ENCODE assay signal across 8 mouse cellular contexts in genomic region chr1:151344283-151345108, GRCm38 (mm10). TPM values are rescaled to one million over a fixed set of nuclear protein-coding genes. Genes with fewer than 3 reads are reported as not detected.
DNase-seq lines count a peak whose midpoint lies in the region; ATAC-seq and TF ChIP-seq lines count a peak whose summit lies in the region.

TSS of gene Ivns1abp (plus strand) at chr1:151344477.

- H3K4me3 ChIP-seq in C2C12 (ENCODE audit: insufficient read depth, poor library complexity, severe bottlenecking) (peak within 1 kb of the TSS; percentile 76), myocyte (peak within 1 kb of the TSS; percentile 66)
- H3K4me3 ChIP-seq in erythroblast, embryonic 14.5 days (replicated peaks), result peak within 1 kb of the TSS; percentile 90
- H3K4me3 ChIP-seq in heart, embryonic 11.5 days (ENCODE audit: low read depth, low read length), result peak within 1 kb of the TSS; percentile 97
- H3K4me3 ChIP-seq in kidney, embryonic 16.5 days (ENCODE audit: low read length), result peak within 1 kb of the TSS; percentile 96
- H3K4me3 ChIP-seq in liver, adult 2 months (ENCODE audit: insufficient read depth, low read depth, low read length), result peak within 1 kb of the TSS; percentile 95

- H3ac ChIP-seq in C2C12 (ENCODE audit: control insufficient read depth, insufficient read length, low read depth), result peak within 1 kb of the TSS; percentile 99
- peak within 1 kb of the TSS; percentile 81 for H3ac ChIP-seq in myocyte (ENCODE audit: control insufficient read depth, insufficient read length)

- peak within 1 kb of the TSS; percentile 83 for H3K4me2 ChIP-seq in heart, embryonic 11.5 days
- H3K4me2 ChIP-seq in kidney, embryonic 16.5 days (replicated peaks; ENCODE audit: low read depth, low read length), result peak within 1 kb of the TSS; percentile 62
- H3K4me2 ChIP-seq in myocyte (ENCODE audit: low read depth), result peak within 1 kb of the TSS; percentile 97

- H3K27me3 ChIP-seq in C2C12 (ENCODE audit: control insufficient read depth, insufficient read depth, insufficient read length) (no peaks in the 10 kb centered on the region), myocyte (ENCODE audit: control insufficient read depth, insufficient read depth, insufficient read length) (no peaks in the 10 kb centered on the region)
- H3K27me3 ChIP-seq in erythroblast, embryonic 14.5 days (ENCODE audit: control insufficient read depth), result no peaks in the 10 kb centered on the region
- no peaks in the 10 kb centered on the region for H3K27me3 ChIP-seq in heart, embryonic 11.5 days (ENCODE audit: control insufficient read depth, insufficient read depth, low read length)
- H3K27me3 ChIP-seq in kidney, embryonic 16.5 days (ENCODE audit: insufficient read depth, low read length), result no peaks in the 10 kb centered on the region
- no peaks in the 10 kb centered on the region for H3K27me3 ChIP-seq in liver, adult 2 months (ENCODE audit: control insufficient read depth, insufficient read depth, low read length)
- no peaks in the 10 kb centered on the region for H3K27me3 ChIP-seq in splenic B cell, adult 2 months (ENCODE audit: control insufficient read depth, insufficient read depth, low read length, poor library complexity, severe bottlenecking)

- peak; percentile 99 for DNase-seq in brain, embryonic 14.5 days (ENCODE audit: low read depth)
- DNase-seq in liver, adult 2 months (ENCODE audit: extremely low read depth, low read depth, low spot score), result peak; percentile 88
- DNase-seq in splenic B cell, adult 2 months (ENCODE audit: low read depth, low spot score), result peak; percentile 99

- peaks cover 22% of the 10 kb centered on the region for H3K36me3 ChIP-seq in C2C12 (ENCODE audit: control insufficient read depth, insufficient read depth)
- peaks cover 9% of the 10 kb centered on the region for H3K36me3 ChIP-seq in erythroblast, embryonic 14.5 days (ENCODE audit: control insufficient read depth)
- no peaks in the 10 kb centered on the region for H3K36me3 ChIP-seq in heart, embryonic 11.5 days (ENCODE audit: control insufficient read depth, insufficient read depth, low read length)
- no peaks in the 10 kb centered on the region for H3K36me3 ChIP-seq in kidney, embryonic 16.5 days (ENCODE audit: insufficient read depth, low read length)
- H3K36me3 ChIP-seq in liver, adult 2 months (ENCODE audit: control insufficient read depth, insufficient read depth, low read length), result peaks cover 3% of the 10 kb centered on the region
- H3K36me3 ChIP-seq in myocyte (ENCODE audit: control insufficient read depth, insufficient read depth), result peaks cover 2% of the 10 kb centered on the region
- no peaks in the 10 kb centered on the region; the same call in 1 of the 2 replicates for H3K36me3 ChIP-seq in splenic B cell, adult 2 months (ENCODE audit: control insufficient read depth, insufficient read depth, low read length, poor library complexity, severe bottlenecking)

- H3K27ac ChIP-seq in heart, embryonic 11.5 days (ENCODE audit: low read depth, low read length), result peak within 1 kb of the TSS; percentile 95
- H3K27ac ChIP-seq in kidney, embryonic 16.5 days (ENCODE audit: low read length), result peak within 1 kb of the TSS; percentile 96
- H3K27ac ChIP-seq in liver, adult 2 months (replicated peaks; ENCODE audit: insufficient read depth, low read depth, low read length), result peak within 1 kb of the TSS; percentile 96

- under 1% methylated on average over 87 of the region's 104 CpGs for WGBS in heart, embryonic 11.5 days (ENCODE audit: insufficient replicate concordance)
- WGBS in kidney, embryonic 16.5 days, result under 1% methylated on average over 94 of the region's 104 CpGs
- under 1% methylated on average over 104 of the region's 104 CpGs for WGBS in liver, adult 2 months

- peaks cover 53% of the 10 kb centered on the region for H3K4me1 ChIP-seq in erythroblast, embryonic 14.5 days (ENCODE audit: control insufficient read depth)
- H3K4me1 ChIP-seq in heart, embryonic 11.5 days (ENCODE audit: control insufficient read depth, insufficient read depth, low read length), result peaks cover 41% of the 10 kb centered on the region
- peaks cover 29% of the 10 kb centered on the region for H3K4me1 ChIP-seq in kidney, embryonic 16.5 days (ENCODE audit: insufficient read depth, low read length)
- peaks cover 19% of the 10 kb centered on the region for H3K4me1 ChIP-seq in liver, adult 2 months (ENCODE audit: control insufficient read depth, insufficient read depth, low read length)

- H3K9ac ChIP-seq in heart, embryonic 11.5 days (ENCODE audit: low read depth, low read length), result peak within 1 kb of the TSS; percentile 99
- peak within 1 kb of the TSS; percentile 99 for H3K9ac ChIP-seq in kidney, embryonic 16.5 days (replicated peaks; ENCODE audit: low read length)
- peak within 1 kb of the TSS; percentile 95 for H3K9ac ChIP-seq in liver, adult 2 months (ENCODE audit: low read depth, low read length)

- peak; percentile 97 for TF ChIP-seq POLR2A in brain, embryonic 14.5 days (IDR thresholded peaks at IDR 0.05; ENCODE audit: borderline replicate concordance, extremely low read depth, insufficient read depth, insufficient read length, poor library complexity, severe bottlenecking)
- peak; percentile 94 for TF ChIP-seq POLR2A in liver, adult 2 months (IDR thresholded peaks at IDR 0.05; ENCODE audit: extremely low read depth, insufficient read depth, low read length)
- TF ChIP-seq POLR2A in myocyte (IDR thresholded peaks at IDR 0.05; ENCODE audit: insufficient read length, low read depth), result peak; percentile 97

- H3K79me3 ChIP-seq in C2C12 (ENCODE audit: low read depth), result peaks cover 43% of the 10 kb centered on the region

- no peak for TF ChIP-seq CTCF in C2C12 (IDR thresholded peaks at IDR 0.05; ENCODE audit: control insufficient read depth, insufficient read depth, insufficient read length)
- TF ChIP-seq CTCF in brain, embryonic 14.5 days (IDR thresholded peaks at IDR 0.05; ENCODE audit: borderline replicate concordance, extremely low read depth, insufficient read depth, insufficient read length), result no peak
- no peak for TF ChIP-seq CTCF in liver, adult 2 months (IDR thresholded peaks at IDR 0.05; ENCODE audit: low read depth, low read length)

- no peaks in the 10 kb centered on the region for H3K9me3 ChIP-seq in erythroblast, embryonic 14.5 days (ENCODE audit: control insufficient read depth, low read length)
- H3K9me3 ChIP-seq in heart, embryonic 11.5 days (replicated peaks; ENCODE audit: control insufficient read depth, low read length), result no peaks in the 10 kb centered on the region
- no peaks in the 10 kb centered on the region for H3K9me3 ChIP-seq in kidney, embryonic 16.5 days (ENCODE audit: low read length)

- ATAC-seq in heart, embryonic 11.5 days (replicated peaks; ENCODE audit: insufficient number of reproducible peaks, low FRiP score, low TSS enrichment), result peak; percentile 93
- ATAC-seq in kidney, embryonic 16.5 days (ENCODE audit: low FRiP score, low TSS enrichment), result peak; percentile 94

- H3K79me2 ChIP-seq in C2C12 (ENCODE audit: control insufficient read depth, insufficient read depth) (peaks cover 52% of the 10 kb centered on the region), myocyte (ENCODE audit: control insufficient read depth, insufficient read depth) (peaks cover 44% of the 10 kb centered on the region)
- peaks cover 21% of the 10 kb centered on the region; the same call in 1 of the 2 replicates for H3K79me2 ChIP-seq in liver, adult 2 months (ENCODE audit: control insufficient read depth, insufficient read depth, low read length)

TF ChIP-seq in C2C12, 6 proteins besides CTCF, POLR2A, EP300 and RAD21:
- TF ChIP-seq MYOG (IDR thresholded peaks at IDR 0.05; ENCODE audit: control insufficient read depth, extremely low read depth, insufficient read length) (no peak), MAX (IDR thresholded peaks at IDR 0.05) (peak; percentile 93), USF1 (IDR thresholded peaks at IDR 0.05; ENCODE audit: low read depth) (peak; percentile 42), MYOD1 (IDR thresholded peaks at IDR 0.05; ENCODE audit: control insufficient read depth, insufficient read length, low read depth) (no peak), FOSL1 (IDR thresholded peaks at IDR 0.05; ENCODE audit: insufficient read depth, low read length, poor library complexity, severe bottlenecking) (no peak), CEBPB (IDR thresholded peaks at IDR 0.05; ENCODE audit: low read depth) (no peak)

TF ChIP-seq in myocyte, 11 proteins besides CTCF, POLR2A, EP300 and RAD21:
- TF ChIP-seq TCF3 (IDR thresholded peaks at IDR 0.05; ENCODE audit: insufficient read length, low read depth) (no peak), POLR2AphosphoS2 (IDR thresholded peaks at IDR 0.05; ENCODE audit: insufficient read length, low read depth) (peak; percentile 93), USF1 (IDR thresholded peaks at IDR 0.05; ENCODE audit: low read depth) (peak; percentile 20), MYOD1 (IDR thresholded peaks at IDR 0.05; ENCODE audit: control insufficient read depth in 1 of 3, insufficient read length in 2 of 3, low read depth in 2 of 3) (peak in 1 of 3 experiments; percentile 56), MYOG (IDR thresholded peaks at IDR 0.05; ENCODE audit: control insufficient read depth in 1 of 3, insufficient read depth in 1 of 3, insufficient read length in 2 of 3, low read depth in 2 of 3) (peak in 2 of 3 experiments; percentile 1 to 27), TCF12 (IDR thresholded peaks at IDR 0.05; ENCODE audit: insufficient read depth, poor library complexity, severe bottlenecking) (no peak), E2F4 (IDR thresholded peaks at IDR 0.05; ENCODE audit: insufficient read depth) (no peak)
TF ChIP-seq in myocyte: peak in this region for 4.

RNA-seq across cellular contexts. Expression of gene Ivns1abp, which starts in this region (rescaled TPM):
- polyA plus RNA-seq in C2C12 (2012; fragmentation: generic; extraction: Trizol), result 38.6 TPM
- polyA plus RNA-seq in brain, embryonic 14.5 days (2012; rRNA removed), result 203 and 240 TPM in 2 replicates
- polyA plus RNA-seq in erythroblast, embryonic 14.5 days (2012), result 0.72 and 1.1 TPM in 2 replicates
- polyA plus RNA-seq in heart, embryonic 11.5 days (2014; fragmentation: Nextera tagmentation; extraction: Ambion mirVana), result 228 and 296 TPM in 2 replicates
- 534 and 540 TPM in 2 replicates for polyA plus RNA-seq in kidney, embryonic 16.5 days (2015; fragmentation: Nextera tagmentation; extraction: Ambion mirVana)
- 105 and 111 TPM in 2 replicates for total RNA-seq in liver, adult 2 months (2014; rRNA removed)
- 11.4 and 16.7 TPM in 2 replicates for polyA plus RNA-seq in liver, adult 2 months (2012; rRNA removed)
- 95.1 TPM for polyA plus RNA-seq in myocyte (2012; fragmentation: generic; extraction: Trizol)

Comparison
In these comparisons a context has a peak if more than half of its experiments do, and no peak if none do; other contexts are left out.
1. Peak in every context shown above with its lines: DNase-seq, ATAC-seq, H3K4me3 ChIP-seq and H3K27ac ChIP-seq.